Mouse (Mus musculus) erythroblast, embryonic 14.5 days (primary cell): ENCODE results near the gene Myt1l.

Experiments used
- GATA1 ChIP-seq: IDR thresholded peaks from 2 replicates; pipeline ENCODE4 v1.6.1; 2012; ENCODE audit warnings: low read length, inconsistent platforms, mixed read lengths
- TAL1 ChIP-seq: IDR thresholded peaks from 3 replicates; pipeline ENCODE4 v1.6.1; 2012; ENCODE audit warnings: low read length, inconsistent platforms, mixed read lengths

DNA sequence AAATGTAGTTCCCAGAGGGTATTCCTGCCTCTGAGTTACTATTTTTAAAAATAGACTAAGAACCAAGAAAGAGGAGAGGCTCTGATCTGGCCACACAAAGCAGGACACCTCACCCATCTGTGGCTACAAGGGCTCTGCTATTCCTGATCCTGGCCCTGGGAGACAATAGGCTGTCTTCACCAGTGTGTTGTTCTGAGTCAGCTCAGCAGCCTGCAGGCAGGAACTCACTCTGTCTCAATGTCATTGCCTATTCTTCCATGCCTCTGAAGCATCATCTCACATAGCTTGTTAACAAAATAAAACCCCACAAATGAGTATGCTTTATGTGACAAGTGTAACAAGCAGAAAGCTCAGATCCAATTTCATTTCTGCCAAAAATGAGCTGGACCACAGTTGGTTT lies 244.2 kb downstream of the Myt1l start:
- no peak for TF ChIP-seq TAL1
- TF ChIP-seq GATA1, result no peak
